Mouse (Mus musculus) forebrain, embryonic 11.5 days (tissue): ENCODE data around the gene Nos1ap. TPM values are rescaled to one million over a fixed set of nuclear protein-coding genes. Genes with fewer than 3 reads are reported as not detected.

Experiments
- ATAC-seq: fragments of 200-750 bp; cut with Nextera tagmentation; replicated peaks from 2 replicates; pipeline ENCODE4 v1.8.0; 2017; ENCODE audit warnings: moderate TSS enrichment; ENCODE audit not compliant: low FRiP score
- DNase-seq: peaks from one replicate; pipeline ENCODE4 v3.0.0-alpha.2; 2017; ENCODE audit warnings: low spot score
- H3K27ac ChIP-seq: fragments of 300-500 bp; sonication (generic); 2 replicates; pipeline ENCODE4 v1.5.1; 2014; ENCODE audit warnings: low read depth, low read length
- H3K27me3 ChIP-seq: fragments of 300-500 bp; sonication (generic); 2 replicates; pipeline ENCODE4 v1.6.1; 2014; ENCODE audit warnings: mild to moderate bottlenecking, low read length, mixed read lengths; ENCODE audit not compliant: control insufficient read depth, insufficient read depth
- H3K36me3 ChIP-seq: fragments of 300-500 bp; sonication (generic); 2 replicates; pipeline ENCODE4 v1.6.1; 2014; ENCODE audit warnings: mild to moderate bottlenecking, low read length, moderate library complexity, mixed read lengths; ENCODE audit not compliant: control insufficient read depth, insufficient read depth
- H3K4me1 ChIP-seq: fragments of 300-500 bp; sonication (generic); replicated peaks from 2 replicates; pipeline ENCODE4 v1.6.1; 2014; ENCODE audit warnings: low read length, mixed read lengths; ENCODE audit not compliant: control insufficient read depth, insufficient read depth
- H3K4me2 ChIP-seq: fragments of 300-500 bp; sonication (generic); 2 replicates; pipeline ENCODE4 v1.6.1; 2014; ENCODE audit warnings: low read depth, mild to moderate bottlenecking, low read length, moderate library complexity, mixed read lengths; ENCODE audit not compliant: severe bottlenecking
- H3K4me3 ChIP-seq: fragments of 300-500 bp; sonication (generic); 2 replicates; pipeline ENCODE4 v1.5.1; 2014; ENCODE audit warnings: low read depth, low read length
- H3K9ac ChIP-seq: fragments of 300-500 bp; sonication (generic); 2 replicates; pipeline ENCODE4 v1.6.1; 2014; ENCODE audit warnings: low read length
- H3K9me3 ChIP-seq: fragments of 300-500 bp; sonication (generic); 2 replicates; pipeline ENCODE4 v1.6.1; 2016; ENCODE audit warnings: low read length, mixed read lengths; ENCODE audit not compliant: control insufficient read depth
- WGBS: fragments of 180-500 bp; shearing (Covaris S2); extraction: QIAGEN DNeasy Blood & Tissue Kit; methylation state at CpG from one replicate; pipeline ENCODE4 v1.1.7; 2014; 5-methylcytosine and 5-hydroxymethylcytosine counted together
- polyA plus RNA-seq: library from polyadenylated mRNA; unstranded; fragments of >200 nt; fragmentation: Nextera tagmentation; extraction: Ambion mirVana; gene quantifications from 2 replicates; pipeline ENCODE4 v1.2.1, GENCODE M21; 2014

Nos1ap gene
- polyA plus RNA-seq, 1 experiment from 2014 or later: 19.7 TPM

DNA sequence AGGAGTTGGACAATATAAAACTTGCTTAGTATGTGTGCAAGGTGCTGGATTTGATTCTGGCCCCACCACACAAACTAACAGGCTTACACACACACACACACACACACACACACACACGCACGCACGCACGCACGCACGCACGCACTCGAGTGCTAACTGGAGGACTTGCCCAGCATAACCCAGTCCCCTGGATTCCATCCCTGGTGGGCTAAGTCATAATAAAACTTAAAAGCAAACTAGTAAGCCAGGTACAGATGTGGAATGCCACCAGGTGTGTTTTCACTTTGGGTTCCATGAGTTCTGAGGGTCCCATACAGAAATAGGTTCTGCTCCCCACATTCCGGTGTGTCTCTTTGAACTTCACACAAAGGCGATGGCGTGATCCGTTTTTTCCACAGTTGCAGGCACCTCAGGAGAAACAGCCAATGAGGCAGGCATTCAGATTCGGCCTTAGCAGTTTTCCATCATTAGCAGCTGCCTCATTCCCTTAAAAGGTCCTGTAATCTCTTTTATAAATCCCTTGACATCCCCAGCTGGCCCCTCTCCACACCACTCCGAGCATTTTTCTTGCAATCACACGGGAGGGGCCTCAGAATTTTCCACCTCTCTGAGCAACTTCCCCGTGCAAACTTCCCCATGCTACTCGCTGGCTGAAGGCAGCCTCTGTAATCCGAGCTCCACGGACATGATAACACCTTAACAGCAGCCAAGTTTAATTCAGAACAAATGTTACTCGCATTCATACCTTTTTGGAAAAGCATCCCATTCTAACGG lies 15.8 kb upstream of the Nos1ap start:
- no peak for ATAC-seq
- H3K36me3 ChIP-seq: no peaks in the 10 kb centered on the region
- H3K27ac ChIP-seq: no peak overlapping the region
- 63% methylated on average over 21 of the region's 21 CpGs for WGBS
- H3K9me3 ChIP-seq: no peaks in the 10 kb centered on the region
- DNase-seq: no peak
- no peak overlapping the region for H3K9ac ChIP-seq
- H3K4me2 ChIP-seq: no peak overlapping the region
- H3K4me1 ChIP-seq: 0 out of 2 replicates have a peak, but pooled peaks cover 3% of the 10 kb centered on the region
- H3K4me3 ChIP-seq: no peak overlapping the region
- H3K27me3 ChIP-seq: no peaks in the 10 kb centered on the region

DNA sequence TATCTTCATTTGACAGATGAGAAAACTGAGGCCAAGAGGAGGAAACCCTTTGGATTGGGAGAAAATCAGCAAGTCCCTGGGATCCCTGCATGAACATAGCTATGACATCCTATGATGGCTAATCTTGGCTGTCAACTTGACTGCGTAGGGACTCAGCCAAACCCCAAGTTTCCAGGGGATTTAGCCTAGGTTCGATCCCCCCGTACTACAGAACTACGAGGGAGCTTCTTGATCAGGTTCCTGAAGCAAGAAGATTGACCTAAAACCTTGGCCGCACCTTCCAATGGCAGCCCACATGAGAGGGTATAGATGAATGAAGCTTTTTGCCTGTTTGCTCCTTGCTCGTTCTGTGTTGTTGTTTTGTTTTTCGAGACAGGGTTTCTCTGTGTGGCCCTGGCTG lies 4.9 kb upstream of the Nos1ap start:
- no peak for DNase-seq
- H3K27ac ChIP-seq: no peak overlapping the region
- no peaks in the 10 kb centered on the region for H3K9me3 ChIP-seq
- WGBS: 97% methylated on average over 7 of the region's 7 CpGs
- no peak overlapping the region for H3K9ac ChIP-seq
- no peaks in the 10 kb centered on the region for H3K27me3 ChIP-seq
- ATAC-seq: no peak
- no peaks in the 10 kb centered on the region for H3K4me1 ChIP-seq
- no peak overlapping the region for H3K4me2 ChIP-seq
- no peaks in the 10 kb centered on the region for H3K36me3 ChIP-seq
- H3K4me3 ChIP-seq: no peak overlapping the region

DNA sequence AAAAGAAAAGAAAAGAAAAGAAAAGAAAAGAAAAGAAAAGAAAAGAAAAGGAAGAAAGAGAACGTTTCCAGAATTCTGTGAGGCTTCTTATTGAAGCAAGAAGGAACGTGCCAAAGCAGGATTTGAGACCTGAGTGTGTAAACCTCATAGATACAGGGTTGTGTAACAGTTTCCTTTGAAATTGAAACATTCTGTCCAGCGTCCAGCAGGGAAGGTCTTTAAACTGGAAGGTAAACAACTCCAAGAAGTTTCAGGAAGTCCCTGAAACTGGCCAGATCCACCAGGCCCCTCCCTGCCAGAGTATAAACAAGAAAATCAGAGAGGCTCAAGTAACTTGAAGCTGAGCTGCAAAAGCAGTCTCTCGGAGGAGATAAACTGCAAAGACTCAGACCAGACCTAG lies 870 bp upstream of the Nos1ap start:
- no peak overlapping the region for H3K4me2 ChIP-seq
- H3K9me3 ChIP-seq: no peaks in the 10 kb centered on the region; the same call in 1 of the 2 replicates
- H3K27ac ChIP-seq: no peak overlapping the region
- WGBS: 38% methylated on average over 4 of the region's 4 CpGs
- no peak overlapping the region for H3K9ac ChIP-seq
- no peaks in the 10 kb centered on the region; the same call in 1 of the 2 replicates for H3K4me1 ChIP-seq
- no peak for DNase-seq
- H3K36me3 ChIP-seq: no peaks in the 10 kb centered on the region
- H3K27me3 ChIP-seq: no peaks in the 10 kb centered on the region
- ATAC-seq: no peak
- no peak overlapping the region for H3K4me3 ChIP-seq

DNA sequence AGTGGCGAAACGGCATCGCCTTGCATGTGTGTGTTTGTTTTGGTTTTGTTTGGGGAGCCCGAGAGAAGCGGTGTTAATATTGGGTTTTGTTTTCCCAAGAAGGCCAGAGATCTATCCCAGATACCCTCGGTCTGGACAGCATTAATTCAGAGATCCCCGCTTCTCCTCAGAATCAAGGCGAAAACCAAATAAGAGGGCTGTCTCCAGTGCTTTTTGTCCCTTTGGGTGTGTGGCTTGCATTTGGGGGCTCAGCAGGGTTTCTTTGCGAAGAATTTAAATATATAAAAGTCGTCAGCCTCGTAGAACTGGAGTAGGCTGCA lies 340 bp upstream of the Nos1ap start:
- Histone ChIP-seq H3K9me3 (no peaks in the 10 kb centered on the region; the same call in 1 of the 2 replicates), H3K36me3 (no peaks in the 10 kb centered on the region), H3K4me2 (peak overlapping the region; percentile 92), H3K4me3 (peak overlapping the region; percentile 82), H3K27me3 (no peaks in the 10 kb centered on the region), H3K9ac (peak overlapping the region; percentile 90), H3K27ac (no peak overlapping the region), H3K4me1 (no peaks in the 10 kb centered on the region; the same call in 1 of the 2 replicates)
- 2% methylated on average over 11 of the region's 11 CpGs for WGBS
- ATAC-seq (peak; percentile 13; the same call in 1 of the 2 replicates), DNase-seq (no peak)

DNA sequence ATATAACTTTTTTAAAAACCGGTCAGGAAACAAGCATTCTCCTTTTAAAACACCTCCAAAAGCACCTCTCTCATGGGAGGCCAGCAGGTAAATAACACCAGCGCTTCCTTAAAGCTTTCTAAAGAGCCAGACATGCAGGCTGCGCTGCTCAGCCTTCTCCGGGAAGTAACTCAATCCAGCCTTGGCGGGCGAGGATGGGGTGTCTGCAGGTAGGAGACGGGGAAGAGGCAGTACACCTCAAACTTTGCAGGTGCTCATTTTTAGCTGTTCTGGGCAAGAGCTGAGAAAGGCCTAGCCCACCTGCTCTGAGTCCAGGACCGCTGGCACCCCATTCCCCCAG lies 812 bp downstream of the Nos1ap start:
- peak; percentile 56 for DNase-seq
- Histone ChIP-seq H3K4me2 (peak overlapping the region; percentile 92), H3K27ac (no peak overlapping the region), H3K4me3 (peak overlapping the region; percentile 82), H3K27me3 (no peaks in the 10 kb centered on the region), H3K9me3 (no peaks in the 10 kb centered on the region; the same call in 1 of the 2 replicates), H3K36me3 (no peaks in the 10 kb centered on the region), H3K9ac (peak overlapping the region; percentile 90), H3K4me1 (no peaks in the 10 kb centered on the region; the same call in 1 of the 2 replicates)
- ATAC-seq: no peak; the same call in 1 of the 2 replicates
- 2% methylated on average over 8 of the region's 8 CpGs for WGBS

DNA sequence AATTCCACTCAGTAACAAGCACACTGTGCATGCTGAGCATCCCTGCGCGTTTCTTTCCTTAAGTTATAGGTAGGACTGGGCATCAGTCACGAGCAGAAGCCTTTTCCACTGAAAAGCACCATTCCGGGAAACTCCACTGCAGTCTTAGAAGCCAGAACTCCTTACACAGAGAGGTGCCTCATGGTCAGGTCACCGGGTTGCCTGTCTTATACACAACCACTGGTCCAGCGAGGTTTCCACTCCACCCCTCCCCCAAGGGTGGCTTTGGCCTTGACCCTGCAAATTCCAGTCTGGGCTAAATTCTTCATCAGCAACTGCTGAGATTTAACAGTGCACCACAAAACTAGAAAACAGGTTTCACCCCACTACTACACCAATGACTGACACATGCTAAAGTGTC lies 1.3 kb downstream of the Nos1ap start:
- H3K9ac ChIP-seq: no peak overlapping the region; the same call in 1 of the 2 replicates
- peak; percentile 61 for DNase-seq
- H3K4me2 ChIP-seq: peak overlapping the region; percentile 92
- no peak overlapping the region for H3K27ac ChIP-seq
- no peak for ATAC-seq
- H3K9me3 ChIP-seq: no peaks in the 10 kb centered on the region; the same call in 1 of the 2 replicates
- H3K36me3 ChIP-seq: no peaks in the 10 kb centered on the region
- no peaks in the 10 kb centered on the region for H3K27me3 ChIP-seq
- H3K4me1 ChIP-seq: no peaks in the 10 kb centered on the region; the same call in 1 of the 2 replicates
- WGBS: 37% methylated on average over 6 of the region's 6 CpGs
- peak overlapping the region; percentile 82 for H3K4me3 ChIP-seq

DNA sequence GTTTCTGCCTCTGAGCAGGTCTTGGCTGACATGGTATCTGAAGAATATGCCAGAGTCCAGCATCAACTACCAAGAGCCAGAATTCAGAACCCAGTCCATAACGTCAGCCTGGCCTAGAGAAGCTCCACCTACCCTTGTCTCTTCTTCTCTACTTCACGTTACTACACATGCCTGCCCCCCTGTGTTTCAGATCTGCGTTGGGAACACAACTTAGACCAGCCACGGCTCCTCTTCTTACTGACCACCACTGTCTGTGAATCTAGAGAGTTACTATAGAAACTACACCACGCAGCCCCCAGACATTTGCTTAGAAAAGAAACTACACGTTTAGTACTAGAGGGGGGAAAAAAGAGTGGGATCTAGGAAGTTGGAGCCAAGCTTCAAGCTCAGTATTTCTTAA lies 2.9 kb downstream of the Nos1ap start:
- WGBS: 85% methylated on average over 6 of the region's 6 CpGs
- Histone ChIP-seq H3K4me2 (no peak overlapping the region), H3K4me3 (no peak overlapping the region), H3K4me1 (no peaks in the 10 kb centered on the region; the same call in 1 of the 2 replicates), H3K27me3 (no peaks in the 10 kb centered on the region), H3K27ac (no peak overlapping the region), H3K9me3 (no peaks in the 10 kb centered on the region; the same call in 1 of the 2 replicates), H3K9ac (no peak overlapping the region), H3K36me3 (no peaks in the 10 kb centered on the region)
- ATAC-seq (no peak), DNase-seq (no peak)

DNA sequence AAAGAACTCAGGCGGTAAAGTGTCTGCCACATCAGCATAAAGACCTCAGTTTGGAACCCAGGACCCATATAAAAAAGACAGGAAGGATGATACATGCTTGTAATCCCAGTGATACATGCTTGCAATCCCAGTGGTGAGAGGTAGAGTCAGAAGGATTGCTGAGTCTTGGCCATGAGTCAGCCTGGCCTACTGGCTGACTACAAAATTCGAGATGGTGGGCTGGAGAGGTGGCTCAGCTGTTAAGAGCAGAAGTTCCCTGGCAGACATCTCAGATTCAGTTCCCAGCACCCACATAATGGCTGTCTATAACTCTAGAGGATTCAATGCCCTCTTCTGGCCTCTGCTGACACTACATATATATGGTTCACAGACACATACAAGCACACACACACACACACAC lies 5.7 kb downstream of the Nos1ap start:
- H3K4me1 ChIP-seq: no peaks in the 10 kb centered on the region; the same call in 1 of the 2 replicates
- H3K27me3 ChIP-seq: no peaks in the 10 kb centered on the region
- H3K4me2 ChIP-seq: no peak overlapping the region
- no peak overlapping the region for H3K4me3 ChIP-seq
- H3K27ac ChIP-seq: no peak overlapping the region
- H3K9me3 ChIP-seq: no peaks in the 10 kb centered on the region; the same call in 1 of the 2 replicates
- ATAC-seq (no peak), DNase-seq (no peak)
- WGBS: 84% methylated on average over 2 of the region's 2 CpGs
- H3K36me3 ChIP-seq: no peaks in the 10 kb centered on the region
- no peak overlapping the region for H3K9ac ChIP-seq

DNA sequence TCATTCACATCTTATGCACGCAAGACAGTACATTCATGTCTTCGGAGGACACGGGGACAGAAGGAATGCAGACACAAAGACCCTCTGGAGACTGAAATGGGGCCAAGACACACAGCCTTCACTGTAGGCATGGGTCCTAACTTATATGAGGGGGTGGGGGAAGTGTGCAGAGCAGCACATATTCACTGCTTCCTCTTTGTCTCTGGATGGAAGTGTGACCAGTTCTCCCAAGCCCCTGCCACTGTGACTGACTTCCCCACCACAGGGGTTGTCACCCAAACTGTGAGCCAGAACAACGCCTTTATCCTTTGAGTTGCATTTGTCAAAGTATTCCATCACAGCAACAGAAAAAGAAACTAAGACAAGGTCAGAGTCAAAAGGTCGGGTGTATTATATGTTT lies 7.3 kb downstream of the Nos1ap start:
- no peak overlapping the region for H3K9ac ChIP-seq
- H3K4me1 ChIP-seq: no peaks in the 10 kb centered on the region
- no peak for ATAC-seq
- no peak for DNase-seq
- H3K4me3 ChIP-seq: no peak overlapping the region
- no peak overlapping the region for H3K4me2 ChIP-seq
- H3K27ac ChIP-seq: no peak overlapping the region
- no peaks in the 10 kb centered on the region for H3K27me3 ChIP-seq
- 86% methylated on average over 5 of the region's 5 CpGs for WGBS
- no peaks in the 10 kb centered on the region; the same call in 1 of the 2 replicates for H3K9me3 ChIP-seq
- H3K36me3 ChIP-seq: no peaks in the 10 kb centered on the region
